Mouse (Mus musculus) liver, postnatal 0 days (tissue): Measurements from ENCODE around the gene Stx17.

Source experiments
- CTCF ChIP-seq: sonication (generic); IDR thresholded peaks from 2 replicates; pipeline ENCODE4 v1.5.1; 2016; ENCODE audit warnings: antibody characterized with exemption, low read depth
- EP300 ChIP-seq: IDR thresholded peaks from 2 replicates; pipeline ENCODE4 v1.6.1; 2016; ENCODE audit warnings: antibody characterized with exemption, low read depth, mild to moderate bottlenecking

DNA sequence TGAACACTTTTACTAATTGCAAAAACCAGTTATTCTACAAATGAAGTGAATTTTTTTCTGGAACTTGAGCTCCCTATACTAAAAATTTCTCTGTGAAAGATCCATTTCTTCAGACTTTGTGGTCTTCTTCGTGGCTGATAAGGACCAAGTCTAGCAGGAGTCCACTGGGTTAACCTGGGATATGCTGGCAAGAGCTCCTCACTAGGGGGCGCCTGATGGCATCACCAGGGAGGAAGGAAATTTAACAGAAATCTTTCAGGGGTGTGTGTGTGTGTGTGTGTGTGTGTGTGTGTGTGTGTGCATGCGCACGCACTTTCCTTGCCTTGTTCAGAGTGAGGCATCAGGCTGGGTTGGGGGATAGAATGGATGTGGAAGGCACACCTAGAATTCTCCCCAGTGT lies 8.5 kb upstream of the Stx17 start:
- TF ChIP-seq CTCF: peak; percentile 59
- no peak for TF ChIP-seq EP300
